Mouse (Mus musculus): ENCODE data around the gene Vmn2r36. TPM values are rescaled to one million over a fixed set of nuclear protein-coding genes. Genes with fewer than 3 reads are reported as not detected.

Gene Vmn2r36
- not detected for polyA plus RNA-seq (2014; fragmentation: Illumina TruSeq; extraction: RNeasy Lipid Tissue Mini Kit (QIAGEN cat#74804))

DNA sequence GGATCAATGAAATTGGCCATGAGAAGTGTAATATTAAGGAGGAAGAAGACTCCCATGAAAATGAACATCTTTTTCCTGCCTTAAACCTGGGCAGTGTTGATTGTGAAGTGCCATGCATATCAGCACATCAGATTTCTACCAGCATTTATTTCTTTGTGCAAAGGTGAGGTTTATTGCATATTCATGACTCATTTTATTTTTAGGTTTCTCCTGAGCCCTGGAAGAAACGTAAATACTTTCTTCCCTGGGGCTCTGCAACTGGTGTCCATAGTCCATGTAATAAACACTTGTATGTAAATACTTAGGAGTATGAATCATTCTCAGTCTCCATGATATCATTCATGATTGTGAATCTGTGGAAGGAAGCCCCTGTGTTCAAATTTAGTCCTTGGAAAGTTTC lies at the start of gene Vmn2r36:
TSS of gene Vmn2r36 (minus strand) at position 101 of the 400 bp plus-strand sequence.

Other genes with a start within 250 kb of the Vmn2r36 start
- not detected for gene Vmn2r34, start 213.0 kb downstream of the Vmn2r36 start, polyA plus RNA-seq (2014; fragmentation: Illumina TruSeq; extraction: RNeasy Lipid Tissue Mini Kit (QIAGEN cat#74804))
- not detected for gene Vmn2r35, start 82.6 kb downstream of the Vmn2r36 start, polyA plus RNA-seq (2014; fragmentation: Illumina TruSeq; extraction: RNeasy Lipid Tissue Mini Kit (QIAGEN cat#74804))